Comparison of ENCODE assay signal across 8 mouse cellular contexts in genomic region chr16:4624074-4624473, GRCm38 (mm10). TPM values are rescaled to one million over a fixed set of nuclear protein-coding genes. Genes with fewer than 3 reads are reported as not detected.
A peak's percentile ranks its signal among the peaks of the same experiment; 100 is the strongest.
DNase-seq lines count a peak whose midpoint lies in the region; ATAC-seq and TF ChIP-seq lines count a peak whose summit lies in the region.

No protein-coding gene starts in this region.

- H3K27ac ChIP-seq in heart, postnatal 0 days (ENCODE audit: low read depth): peak overlapping the region; percentile 89
- peak overlapping the region; percentile 42; the same call in 1 of the 2 replicates for H3K27ac ChIP-seq in bone marrow macrophage, adult 2 months (ENCODE audit: insufficient read depth, low read depth, low read length)
- H3K27ac ChIP-seq in hindbrain, embryonic 15.5 days (replicated peaks): peak overlapping the region; percentile 91
- H3K27ac ChIP-seq in midbrain, embryonic 14.5 days (replicated peaks; ENCODE audit: low read depth, low read length): peak overlapping the region; percentile 86

- no peak for TF ChIP-seq POLR2A in bone marrow macrophage, adult 2 months (IDR thresholded peaks at IDR 0.05; ENCODE audit: borderline replicate concordance, low read depth, low read length)

- H3K4me1 ChIP-seq in heart, postnatal 0 days (ENCODE audit: control insufficient read depth, insufficient read depth): peaks cover 15% of the 10 kb centered on the region
- H3K4me1 ChIP-seq in bone marrow macrophage, adult 2 months (ENCODE audit: control insufficient read depth, insufficient read depth, low read length): peaks cover 25% of the 10 kb centered on the region
- H3K4me1 ChIP-seq in hindbrain, embryonic 15.5 days (replicated peaks): peaks cover 28% of the 10 kb centered on the region
- H3K4me1 ChIP-seq in midbrain, embryonic 14.5 days (ENCODE audit: control insufficient read depth, insufficient read depth, low read length): peaks cover 14% of the 10 kb centered on the region

- H3K4me2 ChIP-seq in heart, postnatal 0 days (ENCODE audit: low read depth, low read length): peak overlapping the region; percentile 69
- H3K4me2 ChIP-seq in hindbrain, embryonic 15.5 days: peak overlapping the region; percentile 80
- peak overlapping the region; percentile 64 for H3K4me2 ChIP-seq in midbrain, embryonic 14.5 days (ENCODE audit: low read length)

- H3K27me3 ChIP-seq in heart, postnatal 0 days (ENCODE audit: control insufficient read depth, insufficient read depth, low read length): no peaks in the 10 kb centered on the region
- no peaks in the 10 kb centered on the region for H3K27me3 ChIP-seq in hindbrain, embryonic 15.5 days
- no peaks in the 10 kb centered on the region for H3K27me3 ChIP-seq in midbrain, embryonic 14.5 days (ENCODE audit: control insufficient read depth, insufficient read depth, low read length)

- H3K9ac ChIP-seq in heart, postnatal 0 days (replicated peaks; ENCODE audit: low read depth, low read length): peak overlapping the region; percentile 92
- peak overlapping the region; percentile 89 for H3K9ac ChIP-seq in hindbrain, embryonic 15.5 days
- peak overlapping the region; percentile 84 for H3K9ac ChIP-seq in midbrain, embryonic 14.5 days (replicated peaks; ENCODE audit: low read length)

- no peak for TF ChIP-seq EP300 in heart, postnatal 0 days (IDR thresholded peaks at IDR 0.05; ENCODE audit: low read depth)

- no peak for TF ChIP-seq CTCF in heart, postnatal 0 days (IDR thresholded peaks at IDR 0.05; ENCODE audit: low read depth)
- TF ChIP-seq CTCF in bone marrow macrophage, adult 2 months (IDR thresholded peaks at IDR 0.05; ENCODE audit: low read depth, low read length): no peak

- DNase-seq in heart, postnatal 0 days (ENCODE audit: low spot score): no peak
- no peak for DNase-seq in heart, adult 9 months (ENCODE audit: low spot score in 2 of 2)
- DNase-seq in midbrain, embryonic 14.5 days: peak; percentile 47
- no peak for DNase-seq in spleen, adult 12 weeks (ENCODE audit: low spot score)
- no peak for DNase-seq in cerebellum, adult 11-12 months

- H3K4me3 ChIP-seq in heart, postnatal 0 days (ENCODE audit: low read depth, low read length): peak overlapping the region; percentile 88
- H3K4me3 ChIP-seq in bone marrow macrophage, adult 2 months (ENCODE audit: insufficient read depth, low read length): peak overlapping the region; percentile 84
- peak overlapping the region; percentile 87 for H3K4me3 ChIP-seq in hindbrain, embryonic 15.5 days
- H3K4me3 ChIP-seq in midbrain, embryonic 14.5 days (replicated peaks; ENCODE audit: low read depth, low read length): peak overlapping the region; percentile 67

- ATAC-seq in heart, postnatal 0 days (ENCODE audit: insufficient read depth, low read depth): no peak
- peak; percentile 7; the same call in 1 of the 2 replicates for ATAC-seq in hindbrain, embryonic 15.5 days (ENCODE audit: low FRiP score, low read depth)
- ATAC-seq in midbrain, embryonic 14.5 days (ENCODE audit: low FRiP score, low TSS enrichment): no peak
- no peak for ATAC-seq in monocyte, adult 5-6 weeks (replicated peaks; ENCODE audit: insufficient number of reproducible peaks, low FRiP score, low TSS enrichment, poor library complexity, severe bottlenecking)

- peaks cover 6% of the 10 kb centered on the region for H3K36me3 ChIP-seq in heart, postnatal 0 days (replicated peaks; ENCODE audit: control insufficient read depth, insufficient read depth, low read length)
- peaks cover 12% of the 10 kb centered on the region; the same call in 1 of the 2 replicates for H3K36me3 ChIP-seq in hindbrain, embryonic 15.5 days
- peaks cover 10% of the 10 kb centered on the region for H3K36me3 ChIP-seq in midbrain, embryonic 14.5 days (ENCODE audit: control insufficient read depth, insufficient read depth, low read length)

- H3K9me3 ChIP-seq in heart, postnatal 0 days (replicated peaks; ENCODE audit: control insufficient read depth, low read length): no peaks in the 10 kb centered on the region
- H3K9me3 ChIP-seq in hindbrain, embryonic 15.5 days: no peaks in the 10 kb centered on the region
- no peaks in the 10 kb centered on the region for H3K9me3 ChIP-seq in midbrain, embryonic 14.5 days (ENCODE audit: control insufficient read depth, low read length)

- 18% methylated on average over 9 of the region's 9 CpGs for WGBS in heart, postnatal 0 days
- WGBS in hindbrain, embryonic 15.5 days: 13% methylated on average over 9 of the region's 9 CpGs
- 20% methylated on average over 9 of the region's 9 CpGs for WGBS in midbrain, embryonic 14.5 days

RNA-seq across cellular contexts. Expression of gene Pam16, which starts 0.7 kb away (rescaled TPM):
- 23.9 and 74.9 TPM in 2 replicates for total RNA-seq in heart, postnatal 0 days (2014; rRNA removed; ENCODE audit: low replicate concordance)
- 172 and 184 TPM in 2 replicates for polyA plus RNA-seq in heart, postnatal 0 days (2015; fragmentation: Nextera tagmentation; extraction: Ambion mirVana)
- 27.3 and 39.7 TPM in 2 replicates for polyA plus RNA-seq in bone marrow macrophage, adult 2 months (2012; ENCODE audit: insufficient read depth, insufficient read length, missing spikeins)
- 161 and 170 TPM in 2 replicates for polyA plus RNA-seq in hindbrain, embryonic 15.5 days (2015; fragmentation: Nextera tagmentation; extraction: Ambion mirVana)
- 171 and 207 TPM in 2 replicates for polyA plus RNA-seq in midbrain, embryonic 14.5 days (2014; fragmentation: Nextera tagmentation; extraction: Ambion mirVana)
- total RNA-seq in monocyte, adult 5-6 weeks (2017): 5.1 to 18.7 TPM (median 14.8 TPM) in 3 replicates

RNA-seq across cellular contexts. Expression of gene Vasn, which starts 15.7 kb away (rescaled TPM):
- total RNA-seq in heart, postnatal 0 days (2014; rRNA removed; ENCODE audit: low replicate concordance): 38.7 and 64.8 TPM in 2 replicates
- 8.1 and 9.3 TPM in 2 replicates for polyA plus RNA-seq in heart, postnatal 0 days (2015; fragmentation: Nextera tagmentation; extraction: Ambion mirVana)
- polyA plus RNA-seq in bone marrow macrophage, adult 2 months (2012; ENCODE audit: insufficient read depth, insufficient read length, missing spikeins): 1.5 TPM in 1 of 2 replicates, not detected in the other
- 5.9 and 6.4 TPM in 2 replicates for polyA plus RNA-seq in hindbrain, embryonic 15.5 days (2015; fragmentation: Nextera tagmentation; extraction: Ambion mirVana)
- polyA plus RNA-seq in midbrain, embryonic 14.5 days (2014; fragmentation: Nextera tagmentation; extraction: Ambion mirVana): 3.4 and 3.9 TPM in 2 replicates
- total RNA-seq in monocyte, adult 5-6 weeks (2017): 0.19 to 0.43 TPM (median 0.39 TPM) in 3 replicates

RNA-seq across cellular contexts. Expression of gene Dnaja3, which starts 15.7 kb away (rescaled TPM):
- total RNA-seq in heart, postnatal 0 days (2014; rRNA removed; ENCODE audit: low replicate concordance): 99.6 and 102 TPM in 2 replicates
- polyA plus RNA-seq in heart, postnatal 0 days (2015; fragmentation: Nextera tagmentation; extraction: Ambion mirVana): 99.5 and 103 TPM in 2 replicates
- 20.0 and 21.3 TPM in 2 replicates for polyA plus RNA-seq in bone marrow macrophage, adult 2 months (2012; ENCODE audit: insufficient read depth, insufficient read length, missing spikeins)
- polyA plus RNA-seq in hindbrain, embryonic 15.5 days (2015; fragmentation: Nextera tagmentation; extraction: Ambion mirVana): 63.7 and 63.9 TPM in 2 replicates
- 44.8 and 55.0 TPM in 2 replicates for polyA plus RNA-seq in midbrain, embryonic 14.5 days (2014; fragmentation: Nextera tagmentation; extraction: Ambion mirVana)
- 25.9 to 34.1 TPM (median 26.3 TPM) in 3 replicates for total RNA-seq in monocyte, adult 5-6 weeks (2017)

RNA-seq across cellular contexts. Expression of gene Glis2, which starts 29.6 kb away (rescaled TPM):
- total RNA-seq in heart, postnatal 0 days (2014; rRNA removed; ENCODE audit: low replicate concordance): 25.3 and 25.4 TPM in 2 replicates
- 11.2 and 11.8 TPM in 2 replicates for polyA plus RNA-seq in heart, postnatal 0 days (2015; fragmentation: Nextera tagmentation; extraction: Ambion mirVana)
- polyA plus RNA-seq in bone marrow macrophage, adult 2 months (2012; ENCODE audit: insufficient read depth, insufficient read length, missing spikeins): 0.65 and 1.3 TPM in 2 replicates
- 17.0 and 19.7 TPM in 2 replicates for polyA plus RNA-seq in hindbrain, embryonic 15.5 days (2015; fragmentation: Nextera tagmentation; extraction: Ambion mirVana)
- polyA plus RNA-seq in midbrain, embryonic 14.5 days (2014; fragmentation: Nextera tagmentation; extraction: Ambion mirVana): 13.2 and 13.4 TPM in 2 replicates
- 0.19 to 0.76 TPM (median 0.64 TPM) in 3 replicates for total RNA-seq in monocyte, adult 5-6 weeks (2017)

RNA-seq across cellular contexts. Expression of gene Coro7, which starts 55.5 kb away (rescaled TPM):
- 17.2 and 17.8 TPM in 2 replicates for total RNA-seq in heart, postnatal 0 days (2014; rRNA removed; ENCODE audit: low replicate concordance)
- polyA plus RNA-seq in heart, postnatal 0 days (2015; fragmentation: Nextera tagmentation; extraction: Ambion mirVana): 8.0 and 9.9 TPM in 2 replicates
- polyA plus RNA-seq in bone marrow macrophage, adult 2 months (2012; ENCODE audit: insufficient read depth, insufficient read length, missing spikeins): 110 and 115 TPM in 2 replicates
- 32.8 and 37.2 TPM in 2 replicates for polyA plus RNA-seq in hindbrain, embryonic 15.5 days (2015; fragmentation: Nextera tagmentation; extraction: Ambion mirVana)
- 23.3 and 25.7 TPM in 2 replicates for polyA plus RNA-seq in midbrain, embryonic 14.5 days (2014; fragmentation: Nextera tagmentation; extraction: Ambion mirVana)
- 28.4 to 62.6 TPM (median 29.8 TPM) in 3 replicates for total RNA-seq in monocyte, adult 5-6 weeks (2017)
